Mouse (Mus musculus) intestine, postnatal 0 days (tissue): ENCODE measurements at regions not wholly inside any gene's neighbourhood (a gene's known extent, or its start where the extent isn't known, plus 50 kb on each side); places are given as distances from the start of the nearest gene placed in this dataset.
"Not testable (repeated sequence)": the region's sequence is repeated elsewhere in the genome, so short reads cannot be mapped to it uniquely, and the experiment has no call there.

Experiments
- ATAC-seq: fragments of 200-750 bp; cut with Nextera tagmentation; 2 replicates; pipeline ENCODE4 v1.8.0; 2017; ENCODE audit warnings: mild to moderate bottlenecking, moderate TSS enrichment, moderate library complexity
- H3K27ac ChIP-seq: fragments of 300-500 bp; sonication (generic); 2 replicates; pipeline ENCODE4 v1.5.1; 2014; ENCODE audit warnings: mild to moderate bottlenecking, low read depth, low read length, moderate library complexity
- H3K27me3 ChIP-seq: fragments of 300-500 bp; sonication (generic); replicated peaks from 2 replicates; pipeline ENCODE4 v1.6.1; 2014; ENCODE audit warnings: low read length, mixed read lengths; ENCODE audit not compliant: control insufficient read depth, insufficient read depth
- H3K36me3 ChIP-seq: fragments of 300-500 bp; sonication (generic); 2 replicates; pipeline ENCODE4 v1.6.1; 2014; ENCODE audit warnings: mild to moderate bottlenecking, moderate library complexity; ENCODE audit not compliant: control insufficient read depth, insufficient read depth
- H3K4me1 ChIP-seq: fragments of 300-500 bp; sonication (generic); replicated peaks from 2 replicates; pipeline ENCODE4 v1.6.1; 2014; ENCODE audit warnings: antibody characterized with exemption, low read length, mixed read lengths; ENCODE audit not compliant: control insufficient read depth, insufficient read depth
- H3K4me2 ChIP-seq: fragments of 300-500 bp; sonication (generic); replicated peaks from 2 replicates; pipeline ENCODE4 v1.6.1; 2014; ENCODE audit warnings: low read depth, mild to moderate bottlenecking, moderate library complexity
- H3K4me3 ChIP-seq: fragments of 300-500 bp; sonication (generic); 2 replicates; pipeline ENCODE4 v1.5.1; 2014; ENCODE audit warnings: low read depth, low read length
- H3K9ac ChIP-seq: fragments of 300-500 bp; sonication (generic); 2 replicates; pipeline ENCODE4 v1.6.1; 2014; ENCODE audit warnings: mild to moderate bottlenecking, low read depth, low read length
- H3K9me3 ChIP-seq: fragments of 300-500 bp; sonication (generic); 2 replicates; pipeline ENCODE4 v1.6.1; 2016; ENCODE audit warnings: mixed run types; ENCODE audit not compliant: control insufficient read depth
- CTCF ChIP-seq: sonication (generic); IDR thresholded peaks from 2 replicates; pipeline ENCODE4 v1.5.1; 2016; ENCODE audit warnings: low read depth, mild to moderate bottlenecking, control low read depth, antibody characterized with exemption, moderate library complexity
- WGBS: fragments of 180-500 bp; shearing (Covaris S2); extraction: QIAGEN DNeasy Blood & Tissue Kit; methylation state at CpG from one replicate; pipeline ENCODE4 v1.1.7; 2014; 5-methylcytosine and 5-hydroxymethylcytosine counted together

GRCm38 (mm10) chr2:17852740-17853499, 121.7 kb upstream of the Nebl start:
- H3K9ac ChIP-seq = no peak overlapping the region
- H3K36me3 ChIP-seq = no peaks in the 10 kb centered on the region
- no peak for TF ChIP-seq CTCF
- H3K4me1 ChIP-seq = no peaks in the 10 kb centered on the region
- no peak for ATAC-seq
- 30% methylated on average over 16 of the region's 16 CpGs for WGBS
- no peak overlapping the region for H3K4me3 ChIP-seq
- no peak overlapping the region for H3K27ac ChIP-seq
- no peaks in the 10 kb centered on the region for H3K9me3 ChIP-seq
- no peaks in the 10 kb centered on the region for H3K27me3 ChIP-seq
- H3K4me2 ChIP-seq = peak overlapping the region; percentile 37

- Histone ChIP-seq H3K9ac (no peak overlapping the region), H3K4me3 (no peak overlapping the region), H3K36me3 (no peaks in the 10 kb centered on the region), H3K4me2 (no peak overlapping the region), H3K4me1 (no peaks in the 10 kb centered on the region), H3K27ac (no peak overlapping the region), H3K27me3 (no peaks in the 10 kb centered on the region), H3K9me3 (no peaks in the 10 kb centered on the region)
- TF ChIP-seq CTCF = no peak
- ATAC-seq = no peak
- WGBS = 96% methylated on average over 4 of the region's 4 CpGs
Observed at GRCm38 (mm10) chr2:17850741-17851140, 119.5 kb upstream of the Nebl start.

- peak; percentile 56 for TF ChIP-seq CTCF
- WGBS = 23% methylated on average over 4 of the region's 4 CpGs
Observed at GRCm38 (mm10) chr2:17849267-17849666, 118.0 kb upstream of the Nebl start.

GRCm38 (mm10) chr2:17845447-17846092, 114.3 kb upstream of the Nebl start:
- not testable (repeated sequence) for H3K4me1 ChIP-seq, H3K9me3 ChIP-seq

More at GRCm38 (mm10) chr2:17849267-17849666, 118.0 kb upstream of the Nebl start:
- Histone ChIP-seq H3K4me2 (no peak overlapping the region), H3K4me3 (no peak overlapping the region), H3K27ac (no peak overlapping the region), H3K4me1 (no peaks in the 10 kb centered on the region), H3K9ac (no peak overlapping the region), H3K9me3 (no peaks in the 10 kb centered on the region), H3K27me3 (no peaks in the 10 kb centered on the region), H3K36me3 (no peaks in the 10 kb centered on the region)
- ATAC-seq = no peak

GRCm38 (mm10) chr2:17844662-17845446, 113.6 kb upstream of the Nebl start:
- H3K4me2 ChIP-seq = no peak overlapping the region
- H3K27ac ChIP-seq = no peak overlapping the region
- WGBS = 78% methylated on average over 8 of the region's 8 CpGs
- H3K36me3 ChIP-seq = no peaks in the 10 kb centered on the region
- ATAC-seq = no peak
- H3K4me1 ChIP-seq = no peaks in the 10 kb centered on the region
- H3K9ac ChIP-seq = no peak overlapping the region
- no peaks in the 10 kb centered on the region for H3K9me3 ChIP-seq
- no peaks in the 10 kb centered on the region for H3K27me3 ChIP-seq
- H3K4me3 ChIP-seq = no peak overlapping the region
- TF ChIP-seq CTCF = no peak

More at GRCm38 (mm10) chr2:17845447-17846092, 114.3 kb upstream of the Nebl start:
- H3K27me3 ChIP-seq, H3K9ac ChIP-seq, H3K4me2 ChIP-seq, H3K27ac ChIP-seq, ATAC-seq, H3K36me3 ChIP-seq, H3K4me3 ChIP-seq: not testable (repeated sequence)
- WGBS = 86% methylated on average over 4 of the region's 7 CpGs

GRCm38 (mm10) chr2:17841963-17842362, 110.7 kb upstream of the Nebl start:
- no peak overlapping the region for H3K4me2 ChIP-seq
- no peak overlapping the region for H3K9ac ChIP-seq
- no peak for ATAC-seq
- WGBS = 50% methylated on average over 3 of the region's 3 CpGs
- no peaks in the 10 kb centered on the region for H3K9me3 ChIP-seq
- no peaks in the 10 kb centered on the region for H3K4me1 ChIP-seq
- no peak overlapping the region for H3K4me3 ChIP-seq
- no peaks in the 10 kb centered on the region for H3K27me3 ChIP-seq
- H3K36me3 ChIP-seq = no peaks in the 10 kb centered on the region
- H3K27ac ChIP-seq = no peak overlapping the region
- peak; percentile 82 for TF ChIP-seq CTCF
